Mouse (Mus musculus) midbrain, postnatal 0 days (tissue): ENCODE data around the gene Chrm1. TPM values are rescaled to one million over a fixed set of nuclear protein-coding genes. Genes with fewer than 3 reads are reported as not detected.

Source experiments
- ATAC-seq: fragments of 200-750 bp; cut with Nextera tagmentation; 2 replicates; pipeline ENCODE4 v1.8.0; 2017; ENCODE audit warnings: moderate number of reproducible peaks, mild to moderate bottlenecking, moderate TSS enrichment, moderate library complexity; ENCODE audit not compliant: low FRiP score
- DNase-seq: peaks from one replicate; pipeline ENCODE4 v3.0.0-alpha.2; 2015; ENCODE audit warnings: low spot score
- H3K27ac ChIP-seq: fragments of 300-500 bp; sonication (generic); 2 replicates; pipeline ENCODE4 v1.5.1; 2014; ENCODE audit warnings: low read depth, mild to moderate bottlenecking, low read length, mixed read lengths
- H3K27me3 ChIP-seq: fragments of 300-500 bp; sonication (generic); 2 replicates; pipeline ENCODE4 v1.6.1; 2014; ENCODE audit warnings: low read length, control low read depth, mixed read lengths; ENCODE audit not compliant: insufficient read depth
- H3K36me3 ChIP-seq: fragments of 300-500 bp; sonication (generic); 2 replicates; pipeline ENCODE4 v1.6.1; 2014; ENCODE audit warnings: low read length, control low read depth, mixed read lengths; ENCODE audit not compliant: insufficient read depth
- H3K4me1 ChIP-seq: fragments of 300-500 bp; sonication (generic); 2 replicates; pipeline ENCODE4 v1.6.1; 2014; ENCODE audit warnings: mild to moderate bottlenecking, control low read depth, antibody characterized with exemption, low read length, mixed read lengths; ENCODE audit not compliant: insufficient read depth
- H3K4me2 ChIP-seq: fragments of 300-500 bp; sonication (generic); 2 replicates; pipeline ENCODE4 v1.6.1; 2014; ENCODE audit warnings: low read depth, mild to moderate bottlenecking, low read length, mixed read lengths; ENCODE audit not compliant: poor library complexity, severe bottlenecking
- H3K4me3 ChIP-seq: fragments of 300-500 bp; sonication (generic); 2 replicates; pipeline ENCODE4 v1.5.1; 2014; ENCODE audit warnings: low read depth, mild to moderate bottlenecking, low read length, moderate library complexity
- H3K9ac ChIP-seq: fragments of 300-500 bp; sonication (generic); replicated peaks from 2 replicates; pipeline ENCODE4 v1.6.1; 2014; ENCODE audit warnings: mild to moderate bottlenecking, low read length, moderate library complexity, mixed read lengths; ENCODE audit not compliant: poor library complexity, severe bottlenecking
- H3K9me3 ChIP-seq: fragments of 300-500 bp; sonication (generic); 2 replicates; pipeline ENCODE4 v1.6.1; 2016; ENCODE audit warnings: low read length, control low read depth
- CTCF ChIP-seq: IDR thresholded peaks from 2 replicates; pipeline ENCODE4 v1.5.1; 2016; ENCODE audit warnings: antibody characterized with exemption, mild to moderate bottlenecking
- WGBS: fragments of 180-500 bp; shearing (Covaris S2); extraction: QIAGEN DNeasy Blood & Tissue Kit; methylation state at CpG from one replicate; pipeline ENCODE4 v1.1.7; 2014; 5-methylcytosine and 5-hydroxymethylcytosine counted together
- polyA plus RNA-seq: library from polyadenylated mRNA; unstranded; fragments of >200 nt; fragmentation: Nextera tagmentation; extraction: Ambion mirVana; gene quantifications from 2 replicates; pipeline ENCODE4 v1.2.1, GENCODE M21; 2015
- total RNA-seq: library from RNA; depleted of rRNA; stranded (reverse); fragments of >200 nt; gene quantifications from 2 replicates; pipeline ENCODE4 v1.2.3, GENCODE M21; 2014

Chrm1 gene
- total and polyA plus RNA-seq, 2 experiments from 2014 or later: 1.0 to 1.9 TPM

GRCm38 (mm10) chr19:8705026-8705708, 41.6 kb downstream of the Chrm1 start:
- no peaks in the 10 kb centered on the region for H3K27me3 ChIP-seq
- no peak overlapping the region for H3K4me3 ChIP-seq
- H3K4me2 ChIP-seq: no peak overlapping the region
- WGBS: 73% methylated on average over 6 of the region's 6 CpGs
- H3K27ac ChIP-seq: no peak overlapping the region
- peaks cover 34% of the 10 kb centered on the region for H3K36me3 ChIP-seq
- DNase-seq: no peak
- TF ChIP-seq CTCF: no peak
- no peak for ATAC-seq
- no peak overlapping the region for H3K9ac ChIP-seq
- H3K4me1 ChIP-seq: no peaks in the 10 kb centered on the region
- no peaks in the 10 kb centered on the region for H3K9me3 ChIP-seq

- Histone ChIP-seq H3K4me2 (no peak overlapping the region), H3K9ac (no peak overlapping the region), H3K4me1 (no peaks in the 10 kb centered on the region), H3K36me3 (peaks cover 38% of the 10 kb centered on the region), H3K4me3 (no peak overlapping the region), H3K27me3 (no peaks in the 10 kb centered on the region), H3K27ac (no peak overlapping the region), H3K9me3 (no peaks in the 10 kb centered on the region)
- no peak for ATAC-seq
- TF ChIP-seq CTCF: no peak
- WGBS: 87% methylated on average over 7 of the region's 7 CpGs
- no peak for DNase-seq
Measured at GRCm38 (mm10) chr19:8706132-8706667, 42.6 kb downstream of the Chrm1 start.

GRCm38 (mm10) chr19:8706930-8707329, 43.3 kb downstream of the Chrm1 start:
- Histone ChIP-seq H3K4me3 (no peak overlapping the region), H3K36me3 (peaks cover 38% of the 10 kb centered on the region)
- TF ChIP-seq CTCF: no peak

GRCm38 (mm10) chr19:8708954-8709353, 45.4 kb downstream of the Chrm1 start:
- ATAC-seq (no peak), DNase-seq (no peak)
- TF ChIP-seq CTCF: no peak
- Histone ChIP-seq H3K27ac (no peak overlapping the region), H3K27me3 (no peaks in the 10 kb centered on the region), H3K4me2 (no peak overlapping the region), H3K4me1 (peaks cover 7% of the 10 kb centered on the region; the same call in 1 of the 2 replicates), H3K9me3 (no peaks in the 10 kb centered on the region), H3K9ac (no peak overlapping the region), H3K4me3 (no peak overlapping the region), H3K36me3 (peaks cover 38% of the 10 kb centered on the region)
- WGBS: 94% methylated on average over 8 of the region's 8 CpGs

More at GRCm38 (mm10) chr19:8706930-8707329, 43.3 kb downstream of the Chrm1 start:
- no peaks in the 10 kb centered on the region for H3K27me3 ChIP-seq
- no peak overlapping the region for H3K27ac ChIP-seq
- H3K9me3 ChIP-seq: no peaks in the 10 kb centered on the region
- WGBS: 96% methylated on average over 7 of the region's 7 CpGs
- 0 out of 2 replicates have a peak, but pooled peaks cover 3% of the 10 kb centered on the region for H3K4me1 ChIP-seq
- ATAC-seq (no peak), DNase-seq (no peak)
- H3K4me2 ChIP-seq: no peak overlapping the region
- H3K9ac ChIP-seq: no peak overlapping the region

- WGBS: 69% methylated on average over 2 of the region's 2 CpGs
- peak; percentile 77 for DNase-seq
- no peak for TF ChIP-seq CTCF
- H3K9me3 ChIP-seq: no peaks in the 10 kb centered on the region
- peak overlapping the region; percentile 43; the same call in 1 of the 2 replicates for H3K27ac ChIP-seq
- H3K4me1 ChIP-seq: peaks cover 7% of the 10 kb centered on the region; the same call in 1 of the 2 replicates
- no peak for ATAC-seq
- H3K36me3 ChIP-seq: peaks cover 38% of the 10 kb centered on the region
- H3K4me2 ChIP-seq: no peak overlapping the region
- no peaks in the 10 kb centered on the region for H3K27me3 ChIP-seq
- H3K4me3 ChIP-seq: no peak overlapping the region
- H3K9ac ChIP-seq: no peak overlapping the region
Measured at GRCm38 (mm10) chr19:8710057-8710456, 46.5 kb downstream of the Chrm1 start.

- H3K9ac ChIP-seq: no peak overlapping the region; the same call in 1 of the 2 replicates
- no peak for ATAC-seq
- peaks cover 37% of the 10 kb centered on the region for H3K36me3 ChIP-seq
Measured at GRCm38 (mm10) chr19:8711506-8711905, 47.9 kb downstream of the Chrm1 start.

More at GRCm38 (mm10) chr19:8711506-8711905, 47.9 kb downstream of the Chrm1 start:
- Histone ChIP-seq H3K4me3 (peak overlapping the region; percentile 54), H3K27me3 (no peaks in the 10 kb centered on the region), H3K4me2 (peak overlapping the region; percentile 49), H3K27ac (no peak overlapping the region), H3K9me3 (no peaks in the 10 kb centered on the region), H3K4me1 (peaks cover 7% of the 10 kb centered on the region; the same call in 1 of the 2 replicates)
- TF ChIP-seq CTCF: no peak
- 81% methylated on average over 4 of the region's 4 CpGs for WGBS
- no peak for DNase-seq
